Mouse (Mus musculus): ENCODE measurements around the gene Map3k20.
A peak's percentile ranks its signal among the peaks of the same experiment; 100 is the strongest.

The Map3k20 gene

DNA sequence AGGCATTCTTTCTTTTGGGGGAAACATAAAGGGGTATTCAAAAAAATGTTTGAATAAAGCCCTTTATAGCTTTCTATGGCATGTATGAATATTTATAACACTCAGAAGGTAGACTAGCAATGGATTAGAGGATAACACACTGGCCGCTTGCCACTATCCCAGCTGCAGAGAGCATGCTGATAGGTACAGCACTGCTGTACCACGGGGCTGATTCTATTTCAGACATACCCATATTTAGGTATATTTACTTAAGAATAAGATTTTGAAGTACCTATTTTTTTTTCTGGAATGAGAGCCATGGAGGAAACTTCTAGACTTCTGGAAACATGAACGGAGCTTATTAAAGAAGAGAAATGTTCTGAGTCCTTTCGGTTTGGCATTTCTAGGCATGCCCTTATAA is 39.8 kb upstream of the Map3k20 start:
- H3K27me3 ChIP-seq (ENCODE audit: insufficient read depth, low read length): peaks cover 6% of the 10 kb centered on the region; the same call in 1 of the 2 replicates
- H3K9me3 ChIP-seq (ENCODE audit: low read length): no peaks in the 10 kb centered on the region
- H3K36me3 ChIP-seq (ENCODE audit: insufficient read depth, low read length): no peaks in the 10 kb centered on the region
- no peak for TF ChIP-seq POU5F1 (IDR thresholded peaks at IDR 0.05; ENCODE audit: borderline replicate concordance, low read length)
- no peak for TF ChIP-seq NANOG (IDR thresholded peaks at IDR 0.05; ENCODE audit: borderline replicate concordance, low read length)
- H3K4me3 ChIP-seq (replicated peaks; ENCODE audit: low read length): no peak overlapping the region
- peaks cover 14% of the 10 kb centered on the region for H3K4me1 ChIP-seq (replicated peaks; ENCODE audit: low read depth, low read length)

- peaks cover 14% of the 10 kb centered on the region for H3K4me1 ChIP-seq (replicated peaks; ENCODE audit: low read depth, low read length)
- H3K36me3 ChIP-seq (ENCODE audit: insufficient read depth, low read length): no peaks in the 10 kb centered on the region
- TF ChIP-seq CTCF (conservative IDR thresholded peaks at IDR 0.05; ENCODE audit: low read length) (no peak), POU5F1 (IDR thresholded peaks at IDR 0.05; ENCODE audit: borderline replicate concordance, low read length) (no peak), NANOG (IDR thresholded peaks at IDR 0.05; ENCODE audit: borderline replicate concordance, low read length) (no peak)
- H3K4me3 ChIP-seq (replicated peaks; ENCODE audit: low read length): no peak overlapping the region
- peaks cover 6% of the 10 kb centered on the region; the same call in 1 of the 2 replicates for H3K27me3 ChIP-seq (ENCODE audit: insufficient read depth, low read length)
- H3K9me3 ChIP-seq (ENCODE audit: low read length): no peaks in the 10 kb centered on the region
Observed at GRCm38 (mm10) chr2:72246376-72246775, 39.1 kb upstream of the Map3k20 start.

DNA sequence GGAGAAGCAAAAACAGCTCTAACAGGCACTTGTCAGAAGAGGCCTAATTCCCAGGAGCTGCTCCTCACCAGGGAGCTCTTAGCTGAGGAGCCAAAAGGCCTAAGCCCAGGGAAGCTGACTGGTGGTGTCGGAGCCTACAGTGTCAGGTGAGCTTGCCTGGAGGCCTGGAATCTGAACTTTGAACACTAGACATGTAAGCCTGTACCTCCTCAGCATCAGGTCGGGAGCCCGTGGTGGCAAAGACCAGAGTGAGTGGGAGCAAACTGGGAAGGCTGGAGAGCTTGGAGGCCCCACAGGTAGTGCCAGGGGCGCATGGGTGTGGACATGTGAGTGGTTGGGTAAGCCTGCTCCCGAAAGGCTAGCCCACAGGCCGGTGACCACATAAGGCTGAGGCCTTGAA is 37.6 kb upstream of the Map3k20 start:
- Histone ChIP-seq H3K36me3 (ENCODE audit: insufficient read depth, low read length) (no peaks in the 10 kb centered on the region), H3K27me3 (ENCODE audit: insufficient read depth, low read length) (peaks cover 6% of the 10 kb centered on the region; the same call in 1 of the 2 replicates), H3K4me3 (replicated peaks; ENCODE audit: low read length) (no peak overlapping the region), H3K4me1 (replicated peaks; ENCODE audit: low read depth, low read length) (peaks cover 8% of the 10 kb centered on the region), H3K9me3 (ENCODE audit: low read length) (no peaks in the 10 kb centered on the region)
- TF ChIP-seq CTCF (conservative IDR thresholded peaks at IDR 0.05; ENCODE audit: low read length) (no peak), NANOG (IDR thresholded peaks at IDR 0.05; ENCODE audit: borderline replicate concordance, low read length) (no peak), POU5F1 (IDR thresholded peaks at IDR 0.05; ENCODE audit: borderline replicate concordance, low read length) (no peak)

GRCm38 (mm10) chr2:72252510-72253505 is 32.6 kb upstream of the Map3k20 start:
- Histone ChIP-seq H3K36me3 (ENCODE audit: insufficient read depth, low read length) (no peaks in the 10 kb centered on the region), H3K4me3 (replicated peaks; ENCODE audit: low read length) (no peak overlapping the region), H3K27me3 (ENCODE audit: insufficient read depth, low read length) (peaks cover 10% of the 10 kb centered on the region; the same call in 1 of the 2 replicates), H3K4me1 (replicated peaks; ENCODE audit: low read depth, low read length) (peaks cover 19% of the 10 kb centered on the region), H3K9me3 (ENCODE audit: low read length) (no peaks in the 10 kb centered on the region)
- TF ChIP-seq POU5F1 (IDR thresholded peaks at IDR 0.05; ENCODE audit: borderline replicate concordance, low read length): 0 out of 2 replicates have a peak, but pooled peaks have one; percentile 27
- no peak for TF ChIP-seq NANOG (IDR thresholded peaks at IDR 0.05; ENCODE audit: borderline replicate concordance, low read length)

DNA sequence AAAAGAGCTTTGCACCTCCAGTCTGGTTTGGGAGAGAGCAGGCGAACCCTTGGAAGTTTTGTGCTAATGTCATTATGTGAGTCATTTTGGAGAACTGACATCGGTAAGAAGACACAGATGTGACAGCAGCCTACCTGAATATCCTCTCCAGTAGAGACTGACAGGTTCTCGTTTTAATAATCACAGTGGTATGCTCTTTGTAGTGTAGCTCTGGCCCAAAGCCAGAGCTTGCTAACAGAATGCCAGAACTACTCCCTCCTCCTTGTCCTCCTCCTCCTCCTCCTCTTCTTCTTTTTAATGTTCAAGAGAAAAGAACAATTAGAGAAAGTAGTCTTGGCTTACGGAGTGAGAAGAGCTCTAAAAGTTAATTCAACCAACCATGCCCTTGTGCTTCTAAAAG is 31.6 kb upstream of the Map3k20 start:
- H3K4me3 ChIP-seq (replicated peaks; ENCODE audit: low read length): no peak overlapping the region
- H3K9me3 ChIP-seq (ENCODE audit: low read length): no peaks in the 10 kb centered on the region
- TF ChIP-seq NANOG (IDR thresholded peaks at IDR 0.05; ENCODE audit: borderline replicate concordance, low read length): no peak
- no peaks in the 10 kb centered on the region for H3K36me3 ChIP-seq (ENCODE audit: insufficient read depth, low read length)
- H3K4me1 ChIP-seq (replicated peaks; ENCODE audit: low read depth, low read length): peaks cover 19% of the 10 kb centered on the region
- 0 out of 2 replicates have a peak, but pooled peaks cover 10% of the 10 kb centered on the region for H3K27me3 ChIP-seq (ENCODE audit: insufficient read depth, low read length)

- Histone ChIP-seq H3K36me3 (ENCODE audit: insufficient read depth, low read length) (no peaks in the 10 kb centered on the region), H3K4me3 (replicated peaks; ENCODE audit: low read length) (no peak overlapping the region), H3K4me1 (replicated peaks; ENCODE audit: low read depth, low read length) (peaks cover 19% of the 10 kb centered on the region), H3K27me3 (ENCODE audit: insufficient read depth, low read length) (0 out of 2 replicates have a peak, but pooled peaks cover 4% of the 10 kb centered on the region), H3K9me3 (ENCODE audit: low read length) (no peaks in the 10 kb centered on the region)
- TF ChIP-seq POU5F1 (IDR thresholded peaks at IDR 0.05; ENCODE audit: borderline replicate concordance, low read length) (no peak), CTCF (conservative IDR thresholded peaks at IDR 0.05; ENCODE audit: low read length) (no peak), NANOG (IDR thresholded peaks at IDR 0.05; ENCODE audit: borderline replicate concordance, low read length) (no peak)
Observed at GRCm38 (mm10) chr2:72254813-72255582, 30.4 kb upstream of the Map3k20 start.

GRCm38 (mm10) chr2:72260704-72261103 is 24.7 kb upstream of the Map3k20 start:
- H3K4me1 ChIP-seq (replicated peaks; ENCODE audit: low read depth, low read length): no peaks in the 10 kb centered on the region
- H3K27me3 ChIP-seq (ENCODE audit: insufficient read depth, low read length): no peaks in the 10 kb centered on the region
- H3K36me3 ChIP-seq (ENCODE audit: insufficient read depth, low read length): no peaks in the 10 kb centered on the region
- H3K4me3 ChIP-seq (replicated peaks; ENCODE audit: low read length): no peak overlapping the region
- H3K9me3 ChIP-seq (ENCODE audit: low read length): no peaks in the 10 kb centered on the region
- TF ChIP-seq NANOG (IDR thresholded peaks at IDR 0.05; ENCODE audit: borderline replicate concordance, low read length): no peak
- no peak for TF ChIP-seq CTCF (conservative IDR thresholded peaks at IDR 0.05; ENCODE audit: low read length)
- no peak for TF ChIP-seq POU5F1 (IDR thresholded peaks at IDR 0.05; ENCODE audit: borderline replicate concordance, low read length)

DNA sequence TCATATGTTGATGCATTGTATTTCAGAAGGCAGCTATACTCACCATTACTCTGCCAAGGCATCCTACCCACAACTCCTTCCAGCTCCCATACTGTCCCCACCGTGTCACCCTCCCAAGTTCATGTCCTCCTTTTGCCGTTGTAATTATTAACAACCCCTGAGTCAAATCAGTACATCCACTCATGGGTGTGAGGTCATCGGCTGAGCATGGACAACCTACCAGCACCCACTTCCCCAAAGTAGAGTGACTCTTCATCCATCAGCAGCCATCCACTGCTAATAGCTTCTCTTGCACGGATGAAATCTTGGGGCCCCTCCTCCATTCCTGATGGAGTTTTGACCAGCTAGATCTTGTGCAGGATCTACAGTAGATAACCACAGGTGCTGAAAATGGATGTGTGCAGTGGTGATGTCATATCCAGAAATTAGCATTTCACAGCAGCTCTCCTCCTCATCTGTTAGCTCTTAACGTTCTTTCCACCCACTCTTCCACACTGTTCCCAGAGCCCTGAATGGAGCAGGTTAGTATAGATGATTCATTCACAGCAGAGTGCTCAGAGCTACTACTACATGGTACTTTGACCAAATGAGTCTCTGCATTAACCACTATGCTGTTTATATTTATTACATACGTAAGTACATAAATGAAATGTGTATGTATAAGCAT is 22.5 kb upstream of the Map3k20 start:
- TF ChIP-seq NANOG (IDR thresholded peaks at IDR 0.05; ENCODE audit: borderline replicate concordance, low read length) (no peak), POU5F1 (IDR thresholded peaks at IDR 0.05; ENCODE audit: borderline replicate concordance, low read length) (no peak), CTCF (conservative IDR thresholded peaks at IDR 0.05; ENCODE audit: low read length) (no peak)
- no peaks in the 10 kb centered on the region for H3K4me1 ChIP-seq (replicated peaks; ENCODE audit: low read depth, low read length)
- no peaks in the 10 kb centered on the region for H3K9me3 ChIP-seq (ENCODE audit: low read length)
- H3K27me3 ChIP-seq (ENCODE audit: insufficient read depth, low read length): no peaks in the 10 kb centered on the region
- no peaks in the 10 kb centered on the region for H3K36me3 ChIP-seq (ENCODE audit: insufficient read depth, low read length)
- no peak overlapping the region for H3K4me3 ChIP-seq (replicated peaks; ENCODE audit: low read length)
